Mouse (Mus musculus) kidney, postnatal 0 days (tissue): Measurements from ENCODE around the gene Gsdma3. TPM values are rescaled to one million over a fixed set of nuclear protein-coding genes. Genes with fewer than 3 reads are reported as not detected.
"Not testable (repeated sequence)": the region's sequence is repeated elsewhere in the genome, so short reads cannot be mapped to it uniquely, and the experiment has no call there.

Source experiments
- ATAC-seq: fragments of 200-750 bp; cut with Nextera tagmentation; replicated peaks from 2 replicates; pipeline ENCODE4 v1.8.0; 2017; ENCODE audit warnings: low read depth, moderate number of reproducible peaks, moderate TSS enrichment, moderate library complexity; ENCODE audit not compliant: low FRiP score
- DNase-seq: peaks from one replicate; pipeline ENCODE4 v3.0.0-alpha.2; 2016; ENCODE audit warnings: low spot score
- H3K27ac ChIP-seq: fragments of 300-500 bp; sonication (generic); 2 replicates; pipeline ENCODE4 v1.5.1; 2014; ENCODE audit warnings: mild to moderate bottlenecking
- H3K27me3 ChIP-seq: fragments of 300-500 bp; sonication (generic); 2 replicates; pipeline ENCODE4 v1.6.1; 2014; ENCODE audit warnings: low read length, mixed read lengths; ENCODE audit not compliant: insufficient read depth
- H3K36me3 ChIP-seq: fragments of 300-500 bp; sonication (generic); 2 replicates; pipeline ENCODE4 v1.6.1; 2014; ENCODE audit warnings: low read length, mixed read lengths; ENCODE audit not compliant: insufficient read depth
- H3K4me1 ChIP-seq: fragments of 300-500 bp; sonication (generic); replicated peaks from 2 replicates; pipeline ENCODE4 v1.6.1; 2014; ENCODE audit warnings: antibody characterized with exemption, low read length, mixed read lengths; ENCODE audit not compliant: insufficient read depth
- H3K4me2 ChIP-seq: fragments of 300-500 bp; sonication (generic); 2 replicates; pipeline ENCODE4 v1.6.1; 2014; ENCODE audit warnings: mild to moderate bottlenecking, low read length, moderate library complexity, mixed read lengths
- H3K4me3 ChIP-seq: fragments of 300-500 bp; sonication (generic); replicated peaks from 2 replicates; pipeline ENCODE4 v1.5.1; 2014; ENCODE audit warnings: low read depth, low read length
- H3K9ac ChIP-seq: fragments of 300-500 bp; sonication (generic); 2 replicates; pipeline ENCODE4 v1.6.1; 2014; ENCODE audit warnings: low read depth, low read length
- H3K9me3 ChIP-seq: fragments of 300-500 bp; sonication (generic); replicated peaks from 2 replicates; pipeline ENCODE4 v1.6.1; 2016; ENCODE audit warnings: low read length, inconsistent platforms, mixed read lengths
- CTCF ChIP-seq: IDR thresholded peaks from 2 replicates; pipeline ENCODE4 v1.5.1; 2016; ENCODE audit warnings: antibody characterized with exemption, low read depth, mild to moderate bottlenecking, moderate library complexity
- WGBS: fragments of 180-500 bp; shearing (Covaris S2); extraction: QIAGEN DNeasy Blood & Tissue Kit; methylation state at CpG from one replicate; pipeline ENCODE4 v1.1.7; 2014; 5-methylcytosine and 5-hydroxymethylcytosine counted together
- polyA plus RNA-seq: library from polyadenylated mRNA; unstranded; fragments of >200 nt; fragmentation: Nextera tagmentation; extraction: Ambion mirVana; gene quantifications from 2 replicates; pipeline ENCODE4 v1.2.1, GENCODE M21; 2015

Gsdma3 gene
- polyA plus RNA-seq, 1 experiment from 2014 or later, result not detected

- H3K9ac ChIP-seq, result no peak overlapping the region
- WGBS, result 1% methylated on average over 20 of the region's 20 CpGs
Measured at GRCm38 (mm10) chr11:98602090-98602690, 24.0 kb upstream of the Gsdma3 start.

GRCm38 (mm10) chr11:98603953-98604352 is 22.2 kb upstream of the Gsdma3 start:
- 0 out of 2 replicates have a peak, but pooled peaks cover 6% of the 10 kb centered on the region for H3K4me1 ChIP-seq
- no peaks in the 10 kb centered on the region for H3K9me3 ChIP-seq
- peaks cover 8% of the 10 kb centered on the region; the same call in 1 of the 2 replicates for H3K27me3 ChIP-seq
- no peaks in the 10 kb centered on the region for H3K36me3 ChIP-seq
- H3K4me2 ChIP-seq, result no peak overlapping the region
- WGBS, result 75% methylated on average over 2 of the region's 2 CpGs
- TF ChIP-seq CTCF, result no peak
- H3K27ac ChIP-seq, result no peak overlapping the region
- DNase-seq (no peak), ATAC-seq (no peak)
- H3K4me3 ChIP-seq, result no peak overlapping the region
- no peak overlapping the region for H3K9ac ChIP-seq

More at GRCm38 (mm10) chr11:98602090-98602690, 24.0 kb upstream of the Gsdma3 start:
- DNase-seq (peak; percentile 62), ATAC-seq (peak; percentile 47)
- H3K4me2 ChIP-seq, result peak overlapping the region; percentile 59
- H3K36me3 ChIP-seq, result no peaks in the 10 kb centered on the region
- no peak overlapping the region for H3K27ac ChIP-seq
- H3K4me3 ChIP-seq, result peak overlapping the region; percentile 25; the same call in 1 of the 2 replicates
- H3K9me3 ChIP-seq, result no peaks in the 10 kb centered on the region
- no peak for TF ChIP-seq CTCF
- H3K27me3 ChIP-seq, result peaks cover 8% of the 10 kb centered on the region; the same call in 1 of the 2 replicates
- H3K4me1 ChIP-seq, result 0 out of 2 replicates have a peak, but pooled peaks cover 6% of the 10 kb centered on the region

- H3K27ac ChIP-seq, H3K9ac ChIP-seq, H3K9me3 ChIP-seq, H3K36me3 ChIP-seq, H3K4me1 ChIP-seq, DNase-seq, H3K4me3 ChIP-seq, H3K27me3 ChIP-seq, ATAC-seq, H3K4me2 ChIP-seq: not testable (repeated sequence)
- WGBS, result 73% methylated on average over 6 of the region's 6 CpGs
Measured at GRCm38 (mm10) chr11:98604911-98605310, 21.2 kb upstream of the Gsdma3 start.

- peak; percentile 86 for DNase-seq
- TF ChIP-seq CTCF, result peak; percentile 91
- ATAC-seq, result no peak
- no peak overlapping the region for H3K4me3 ChIP-seq
- 0 out of 2 replicates have a peak, but pooled peaks cover 2% of the 10 kb centered on the region for H3K27me3 ChIP-seq
- H3K9ac ChIP-seq, result no peak overlapping the region
- H3K4me1 ChIP-seq, result 0 out of 2 replicates have a peak, but pooled peaks cover 6% of the 10 kb centered on the region
- 3% methylated on average over 3 of the region's 3 CpGs for WGBS
- H3K9me3 ChIP-seq, result no peaks in the 10 kb centered on the region
- H3K36me3 ChIP-seq, result no peaks in the 10 kb centered on the region
- H3K4me2 ChIP-seq, result no peak overlapping the region
- no peak overlapping the region for H3K27ac ChIP-seq
Measured at GRCm38 (mm10) chr11:98606763-98607162, 19.4 kb upstream of the Gsdma3 start.

GRCm38 (mm10) chr11:98620791-98621190 is 5.4 kb upstream of the Gsdma3 start:
- Histone ChIP-seq H3K4me1 (no peaks in the 10 kb centered on the region), H3K27me3 (no peaks in the 10 kb centered on the region), H3K9ac (no peak overlapping the region), H3K4me3 (no peak overlapping the region), H3K27ac (no peak overlapping the region), H3K9me3 (no peaks in the 10 kb centered on the region), H3K36me3 (no peaks in the 10 kb centered on the region), H3K4me2 (no peak overlapping the region)
- no peak for DNase-seq
- TF ChIP-seq CTCF, result no peak
- 91% methylated on average over 13 of the region's 13 CpGs for WGBS
- no peak for ATAC-seq

GRCm38 (mm10) chr11:98623981-98624380 is 2.2 kb upstream of the Gsdma3 start:
- not testable (repeated sequence) for H3K36me3 ChIP-seq, H3K4me2 ChIP-seq, H3K27ac ChIP-seq, H3K4me3 ChIP-seq, H3K27me3 ChIP-seq, H3K9me3 ChIP-seq, H3K9ac ChIP-seq, DNase-seq, ATAC-seq, H3K4me1 ChIP-seq
- WGBS, result 65% methylated on average over 6 of the region's 6 CpGs

- not testable (repeated sequence) for H3K9ac ChIP-seq, DNase-seq, H3K36me3 ChIP-seq, ATAC-seq, H3K4me1 ChIP-seq, H3K27ac ChIP-seq, H3K4me2 ChIP-seq, H3K9me3 ChIP-seq, H3K27me3 ChIP-seq, H3K4me3 ChIP-seq
- WGBS, result 95% methylated on average over 2 of the region's 2 CpGs
Measured at GRCm38 (mm10) chr11:98624381-98624780, 1.8 kb upstream of the Gsdma3 start.
